Mouse (Mus musculus): Measurements from ENCODE around the gene Smn1. TPM values are rescaled to one million over a fixed set of nuclear protein-coding genes. Genes with fewer than 3 reads are reported as not detected.

Gene Smn1
- polyA plus RNA-seq (2015; fragmentation: Nextera tagmentation; extraction: Ambion mirVana) = 41.6 and 50.9 TPM in 2 replicates

DNA sequence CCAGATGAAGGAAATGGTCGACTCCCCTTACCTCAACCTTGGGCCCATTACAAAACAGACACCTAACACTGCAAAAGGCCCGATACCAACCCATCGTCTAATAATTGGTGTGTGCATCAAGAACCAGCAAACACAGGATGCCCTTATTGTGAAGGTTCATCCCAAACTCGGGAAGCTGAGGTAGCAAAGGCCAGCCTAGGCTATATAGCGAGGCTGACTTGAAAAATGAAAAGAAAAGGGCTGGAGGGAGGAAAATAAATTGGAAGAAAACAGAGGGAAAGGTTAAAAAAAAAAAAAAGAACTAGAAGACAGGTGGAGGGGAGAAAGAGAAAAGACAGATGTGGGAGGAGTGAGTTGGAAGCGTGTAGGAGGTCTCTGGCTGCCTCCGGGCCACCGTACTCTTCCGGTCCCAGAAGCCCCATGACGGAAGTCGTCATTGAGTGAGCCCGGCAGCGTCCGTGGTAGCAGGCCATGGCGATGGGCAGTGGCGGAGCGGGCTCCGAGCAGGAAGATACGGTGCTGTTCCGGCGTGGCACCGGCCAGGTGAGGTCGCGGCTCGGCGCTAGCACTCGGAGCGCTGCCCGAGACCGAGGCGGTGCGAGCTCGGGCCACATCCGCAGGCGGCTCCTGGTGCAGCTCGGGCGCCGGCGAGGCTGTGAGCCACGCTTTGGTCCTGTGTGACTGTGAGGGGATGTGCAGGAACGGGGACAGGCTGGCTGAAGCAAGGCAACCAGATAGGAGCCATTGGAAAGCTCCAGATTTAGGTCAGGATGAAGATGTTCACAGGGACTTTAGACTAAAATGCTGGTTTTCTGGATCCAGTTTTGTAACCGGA lies at the start of gene Smn1:
TSS of gene Smn1 (plus strand) at position 430 of the 835 bp plus-strand sequence.

DNA sequence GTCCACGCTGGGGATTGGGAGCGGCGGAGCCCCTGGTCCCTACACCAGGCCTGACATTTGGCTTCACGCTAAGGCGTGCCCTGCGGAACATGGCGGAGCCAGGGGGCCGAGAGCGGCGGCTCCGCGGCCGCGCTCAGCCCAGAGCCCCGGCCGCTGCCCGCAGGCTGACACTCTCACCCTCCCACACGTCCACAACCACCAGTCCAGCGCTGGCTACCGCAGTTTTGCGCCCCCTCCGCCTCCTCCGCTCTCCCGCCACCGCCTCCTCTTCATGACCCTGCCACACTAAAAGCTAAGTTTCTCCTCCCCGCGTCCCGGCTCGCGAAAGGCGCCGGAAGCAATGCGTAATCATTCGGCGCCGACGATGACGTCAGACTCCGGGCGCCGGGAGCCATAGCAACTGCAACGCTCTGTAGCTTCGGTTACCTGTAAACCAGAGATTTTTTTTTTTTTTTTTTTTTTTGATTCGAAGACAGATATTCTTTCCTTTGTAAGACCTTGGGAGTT lies 20.9 kb upstream of the Smn1 start, which contains the start of gene Bdp1:
TSS of gene Bdp1 (minus strand) at position 323 of the 507 bp plus-strand sequence.

DNA sequence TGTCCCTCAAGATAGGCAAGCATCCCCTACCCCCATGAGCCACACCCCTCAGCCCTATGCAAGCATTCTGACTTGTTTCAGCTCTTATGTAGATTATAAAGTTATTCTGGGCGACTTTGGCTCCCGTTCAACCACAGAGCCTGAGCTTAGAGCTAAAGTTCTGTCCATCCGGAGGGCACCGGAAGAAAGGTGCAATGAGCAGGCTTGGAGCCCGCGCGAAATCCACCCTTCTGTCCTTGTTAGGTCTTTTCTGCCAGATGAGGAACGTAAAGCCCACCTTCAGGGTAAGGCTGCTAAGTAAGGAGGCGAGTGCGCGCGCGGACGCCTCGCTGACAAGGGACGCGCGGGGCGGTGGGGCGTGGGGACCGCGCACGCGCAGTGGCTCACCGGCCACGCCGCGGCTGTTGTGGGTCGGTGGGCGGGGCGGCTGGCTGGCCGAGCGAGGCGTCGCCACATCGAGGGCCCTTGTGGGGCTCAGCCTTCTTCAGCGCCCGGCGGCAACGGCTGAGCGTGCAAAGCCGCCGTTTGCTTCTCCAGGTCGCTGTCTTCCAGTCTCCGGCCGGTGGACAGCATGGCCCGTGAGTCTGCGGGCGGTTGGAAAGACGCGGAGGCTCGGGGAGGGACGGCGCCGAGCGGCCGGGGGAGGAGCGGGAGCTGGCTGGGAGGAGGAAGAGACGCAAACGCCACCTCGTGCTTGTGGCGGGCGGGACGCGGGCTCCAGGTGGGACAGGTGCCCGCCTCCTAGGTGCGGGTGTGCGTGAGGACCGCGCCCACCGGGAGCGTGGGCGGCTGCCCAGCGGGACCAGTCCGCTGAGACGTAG lies 16.8 kb upstream of the Smn1 start, which contains the start of gene Serf1:
TSS of gene Serf1 (plus strand) at position 361 of the 821 bp plus-strand sequence.

Other genes starting within 250 kb of the Smn1 start
- 2.5 and 3.4 TPM in 2 replicates for gene Cartpt, start 223.8 kb upstream of the Smn1 start, polyA plus RNA-seq (2015; fragmentation: Nextera tagmentation; extraction: Ambion mirVana)
- gene Mccc2, start 109.2 kb upstream of the Smn1 start, polyA plus RNA-seq (2015; fragmentation: Nextera tagmentation; extraction: Ambion mirVana) = 20.7 and 24.2 TPM in 2 replicates
- gene Bdp1, start 20.8 kb upstream of the Smn1 start, polyA plus RNA-seq (2015; fragmentation: Nextera tagmentation; extraction: Ambion mirVana) = 16.5 and 18.3 TPM in 2 replicates
- 76.2 and 90.1 TPM in 2 replicates for gene Serf1, start 16.8 kb upstream of the Smn1 start, polyA plus RNA-seq (2015; fragmentation: Nextera tagmentation; extraction: Ambion mirVana)
- 0.40 and 1.5 TPM in 2 replicates for gene Naip2, start 77.2 kb downstream of the Smn1 start, polyA plus RNA-seq (2015; fragmentation: Nextera tagmentation; extraction: Ambion mirVana)
- 0.40 and 1.1 TPM in 2 replicates for gene Naip5, start 121.5 kb downstream of the Smn1 start, polyA plus RNA-seq (2015; fragmentation: Nextera tagmentation; extraction: Ambion mirVana)
- 0.54 and 0.74 TPM in 2 replicates for gene Naip6, start 192.8 kb downstream of the Smn1 start, polyA plus RNA-seq (2015; fragmentation: Nextera tagmentation; extraction: Ambion mirVana)